Mouse (Mus musculus) gastrocnemius, postnatal 4 days (tissue): ENCODE results near the gene Ptn. TPM values are rescaled to one million over a fixed set of nuclear protein-coding genes. Genes with fewer than 3 reads are reported as not detected.

ENCODE experiments used
- DNase-seq, 2 experiments: peaks; one replicate each; pipeline ENCODE4 v3.0.0; 2021 to 2022; ENCODE audit warnings: low spot score in 2 of 2, mixed read lengths in 2 of 2
- long read RNA-seq, 2 experiments: library from polyadenylated mRNA; stranded (forward); transcript quantifications; one replicate each; pipeline ENCODE4 v2.0.0; 2021
- total RNA-seq, 2 experiments: library from RNA; stranded (reverse); gene quantifications; 2 replicates each; pipeline ENCODE4 v1.2.3; 2021

The Ptn gene
- 100 to 1,000 TPM; 173 to 176 TPM for total RNA-seq
- long read RNA-seq, experiment 1, transcript Ptn-201 (5 exons, 1,614 nt): major isoform, 214 of 230 reads
- long read RNA-seq, experiment 1, partial matches to known transcripts: 4 of 230 reads
- long read RNA-seq, experiment 1, other reads (novel, unspliced or antisense): 11 of 230 reads
- long read RNA-seq, experiment 2, transcript Ptn-201 (5 exons, 1,614 nt): major isoform, 213 of 220 reads
- long read RNA-seq, experiment 2, partial matches to known transcripts: 3 of 220 reads
- long read RNA-seq, experiment 2, other reads (novel, unspliced or antisense): 4 of 220 reads

DNA sequence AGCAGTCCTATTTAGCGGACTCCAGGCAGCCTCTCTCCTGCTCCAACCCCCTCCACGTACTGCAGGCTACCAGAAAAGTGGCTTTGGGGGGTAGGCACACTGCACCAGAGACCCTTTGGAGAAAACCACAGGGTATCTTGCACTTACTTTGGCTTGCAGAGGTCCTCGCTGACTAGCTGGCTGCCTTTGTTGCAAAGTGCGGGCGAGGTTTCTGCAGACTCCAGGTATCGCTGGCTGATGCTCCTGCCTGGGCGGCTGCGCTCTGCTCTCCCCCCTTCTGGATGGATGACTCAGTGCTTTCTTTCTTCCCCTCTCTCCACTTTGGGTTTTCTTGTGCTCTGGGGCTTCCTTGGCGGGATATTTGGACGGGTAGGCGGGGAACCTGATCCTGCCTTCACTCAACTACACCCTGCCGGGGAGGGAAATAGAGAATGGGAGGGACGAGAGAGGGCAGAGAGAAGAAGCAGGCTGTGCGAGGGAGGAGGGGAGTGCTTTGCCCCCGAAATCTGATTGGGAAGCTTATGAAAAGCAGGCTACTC is at the start of gene Ptn:
Gene Ptn (minus strand): TSS at position 474 of the 539 bp plus-strand sequence.
- peak; percentile 27 to 57 for DNase-seq

DNA sequence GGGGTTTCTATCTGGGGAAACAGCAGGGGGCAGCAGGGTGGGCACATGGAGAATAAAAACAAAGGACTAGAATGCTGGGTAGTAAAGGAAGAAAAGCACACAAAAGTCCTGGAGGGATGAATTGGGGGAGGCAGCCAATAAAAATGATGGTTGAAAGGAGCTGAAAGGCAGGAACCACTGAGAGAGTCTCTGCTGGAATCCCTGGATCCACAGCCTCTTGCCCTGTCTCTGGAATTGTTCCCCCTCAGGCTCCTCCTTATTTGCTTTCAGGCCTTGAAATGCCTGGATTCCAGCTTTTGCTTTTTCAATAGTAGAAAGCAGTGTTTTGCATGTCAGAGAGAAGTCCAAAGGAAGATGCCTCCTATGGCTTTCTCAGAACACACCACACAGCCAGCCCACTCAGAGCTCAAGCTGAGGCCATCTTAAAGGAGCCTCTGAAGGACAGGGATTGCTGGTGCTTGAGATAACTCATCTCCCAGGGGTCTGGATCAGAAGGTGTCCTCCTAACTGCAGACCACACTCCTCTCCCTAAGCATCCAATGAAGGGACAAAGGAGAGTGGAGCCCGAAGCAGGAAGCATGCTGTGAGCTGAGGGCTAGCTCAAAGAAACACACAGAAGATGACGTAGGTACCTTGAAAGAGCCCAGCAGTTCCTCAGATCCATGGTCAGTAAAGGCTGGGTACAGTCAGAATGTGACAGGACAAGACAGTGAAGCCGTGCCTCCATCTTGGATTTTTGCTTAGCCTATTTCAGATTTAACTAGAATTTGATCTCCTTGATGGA is 48.4 kb upstream of the Ptn start:
- DNase-seq: no peak

- no peak for DNase-seq
These were observed 47.7 kb upstream of the Ptn start for GRCm38 (mm10) chr6:36857627-36858257.

DNA sequence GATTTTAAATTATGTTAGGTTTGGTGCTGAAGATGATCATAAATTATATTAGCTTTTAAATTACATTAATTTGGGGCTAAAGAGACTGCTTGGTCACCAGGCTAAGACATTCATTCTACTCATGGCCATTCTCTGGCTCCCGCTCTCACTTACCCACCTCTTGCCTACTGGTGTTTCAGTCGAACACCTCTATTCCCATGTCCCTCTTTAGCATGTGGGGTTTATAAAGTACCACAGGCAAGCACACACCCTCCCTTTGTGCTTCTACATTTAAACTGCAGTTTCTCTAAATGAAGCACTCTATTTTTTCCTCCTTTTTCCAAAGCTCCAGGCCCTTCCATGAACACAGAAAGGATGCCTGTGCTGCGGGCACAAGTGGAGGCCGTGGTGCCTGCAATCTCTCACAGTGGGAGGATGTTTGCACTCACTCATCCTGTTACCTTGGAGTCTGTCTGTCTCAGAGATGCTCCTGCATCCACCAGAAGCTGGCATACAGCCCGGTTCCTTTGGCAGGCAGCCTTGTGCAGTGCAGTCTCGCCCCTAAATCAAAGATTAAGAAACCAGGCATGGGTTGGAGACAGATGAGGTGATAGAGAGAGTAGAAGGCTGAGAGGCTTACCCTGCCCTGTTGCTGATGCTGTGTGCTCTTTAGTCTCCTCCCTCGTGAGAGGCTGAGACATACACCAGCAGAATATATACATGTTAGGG is 40.6 kb upstream of the Ptn start:
- DNase-seq: peak; percentile 25 to 66

- peak in 1 of 2 experiments; percentile 18 for DNase-seq
These were observed 35.3 kb upstream of the Ptn start for GRCm38 (mm10) chr6:36845288-36845687.

- DNase-seq: peak in 1 of 2 experiments; percentile 24
These were observed 34.2 kb upstream of the Ptn start for GRCm38 (mm10) chr6:36844258-36844657.

DNA sequence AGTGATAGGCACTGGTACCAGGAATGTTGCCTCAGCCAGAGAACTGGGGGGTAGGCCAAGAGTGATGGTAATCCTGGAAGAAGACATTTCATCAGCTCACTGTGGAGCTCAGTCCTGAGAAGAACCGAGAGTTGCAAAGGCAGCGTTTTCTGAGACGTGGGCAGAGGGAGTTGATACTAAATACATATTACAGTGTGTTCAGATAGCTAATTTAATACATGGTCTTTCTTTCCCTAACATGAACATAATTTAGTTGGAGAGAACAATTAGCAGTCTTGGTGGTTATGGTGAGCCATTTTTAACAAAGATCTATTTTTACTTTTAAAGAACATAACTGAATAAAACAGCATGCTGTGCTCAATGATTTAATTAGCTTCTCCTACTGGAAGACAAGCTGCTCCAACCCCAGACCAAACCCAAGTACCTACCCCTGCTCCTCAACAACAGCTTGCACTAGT is 33.0 kb upstream of the Ptn start:
- no peak for DNase-seq

GRCm38 (mm10) chr6:36842101-36842922 is 32.3 kb upstream of the Ptn start:
- no peak for DNase-seq

GRCm38 (mm10) chr6:36841701-36842100 is 31.7 kb upstream of the Ptn start:
- DNase-seq: no peak

DNA sequence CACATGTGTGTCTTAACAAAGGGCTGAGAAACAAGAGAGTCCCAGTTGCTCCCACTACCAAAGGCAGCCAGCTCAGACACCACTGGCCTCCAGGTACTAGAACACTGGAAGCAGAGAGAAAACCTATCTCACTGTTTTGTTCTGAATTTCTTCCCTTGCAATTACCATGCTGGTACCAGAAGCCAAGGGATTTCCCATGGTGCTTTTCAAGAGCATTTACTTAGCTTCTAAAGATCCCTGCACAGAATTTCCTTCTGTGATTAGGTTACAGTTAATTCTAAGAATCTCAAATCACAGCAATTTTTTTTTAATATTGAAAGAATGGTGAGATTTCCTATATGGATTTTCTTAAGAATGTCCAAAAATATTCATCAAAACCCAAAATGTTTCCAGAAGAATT is 31.2 kb upstream of the Ptn start:
- no peak for DNase-seq

- no peak for DNase-seq
These were observed 28.7 kb upstream of the Ptn start for GRCm38 (mm10) chr6:36838747-36839146.

GRCm38 (mm10) chr6:36835351-36835750 is 25.3 kb upstream of the Ptn start:
- DNase-seq: no peak

DNA sequence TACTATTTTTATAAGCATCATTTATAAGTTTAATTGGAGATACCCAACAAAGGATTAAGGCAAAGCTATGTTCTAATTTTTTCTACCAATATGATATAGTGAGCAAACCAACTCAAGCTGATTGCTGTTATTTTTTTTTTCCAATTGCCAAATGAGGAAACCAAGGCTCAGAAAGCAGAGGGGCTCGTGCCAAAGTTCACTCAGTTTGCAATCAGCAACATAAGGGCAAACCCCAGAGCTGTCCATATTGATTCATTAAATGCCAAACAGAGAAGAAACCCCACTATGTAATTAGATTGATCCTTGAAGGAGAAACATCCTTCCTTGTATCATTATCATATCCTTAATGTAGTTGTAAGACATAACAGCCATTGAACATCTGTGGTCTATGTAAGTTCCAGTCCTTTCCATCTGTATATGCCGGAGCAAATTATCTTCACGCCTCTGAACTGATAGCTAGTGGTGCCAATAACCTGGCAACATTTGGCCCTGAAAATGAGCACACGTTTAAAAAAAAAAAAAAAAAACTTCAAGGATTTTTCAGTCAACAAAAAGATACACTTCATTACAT is 24.8 kb upstream of the Ptn start:
- DNase-seq: no peak

DNA sequence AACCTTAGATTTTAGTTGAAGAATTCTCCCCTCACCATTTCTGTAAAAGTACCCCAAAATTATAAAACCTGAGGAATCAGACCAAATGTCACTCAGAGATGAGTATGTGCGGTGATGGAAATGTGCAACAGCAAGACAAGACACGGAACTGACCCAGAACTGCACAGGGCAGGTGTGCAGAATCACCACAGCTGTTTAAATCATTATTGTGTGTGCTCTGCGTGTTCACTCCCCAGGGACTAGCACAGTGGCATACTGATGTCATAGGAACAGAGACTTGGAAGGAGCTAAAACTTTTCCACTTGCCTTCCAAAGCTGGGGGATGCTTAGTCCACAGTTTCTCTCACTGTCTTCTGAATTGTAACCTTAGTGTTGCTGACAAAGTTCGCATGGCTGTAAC is 22.7 kb upstream of the Ptn start:
- DNase-seq: no peak

DNA sequence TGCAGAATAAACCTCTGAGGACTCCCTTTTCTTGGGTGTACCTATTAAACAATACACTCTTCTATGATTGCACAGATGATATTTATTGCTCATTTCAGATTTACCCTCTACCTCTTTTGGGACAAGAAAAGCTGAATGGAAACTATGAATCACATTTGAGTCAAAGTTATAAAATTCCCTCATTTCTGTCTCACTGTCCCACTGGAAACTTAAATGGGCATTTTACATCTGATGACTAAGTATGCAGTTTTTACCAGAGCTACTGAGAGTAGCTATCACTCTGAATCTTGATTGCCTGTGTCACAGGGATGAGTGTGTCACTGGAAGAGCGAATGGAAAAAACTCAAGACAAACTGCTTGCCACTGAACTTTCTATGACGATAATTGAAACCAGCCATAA is 22.2 kb upstream of the Ptn start:
- DNase-seq: no peak

DNA sequence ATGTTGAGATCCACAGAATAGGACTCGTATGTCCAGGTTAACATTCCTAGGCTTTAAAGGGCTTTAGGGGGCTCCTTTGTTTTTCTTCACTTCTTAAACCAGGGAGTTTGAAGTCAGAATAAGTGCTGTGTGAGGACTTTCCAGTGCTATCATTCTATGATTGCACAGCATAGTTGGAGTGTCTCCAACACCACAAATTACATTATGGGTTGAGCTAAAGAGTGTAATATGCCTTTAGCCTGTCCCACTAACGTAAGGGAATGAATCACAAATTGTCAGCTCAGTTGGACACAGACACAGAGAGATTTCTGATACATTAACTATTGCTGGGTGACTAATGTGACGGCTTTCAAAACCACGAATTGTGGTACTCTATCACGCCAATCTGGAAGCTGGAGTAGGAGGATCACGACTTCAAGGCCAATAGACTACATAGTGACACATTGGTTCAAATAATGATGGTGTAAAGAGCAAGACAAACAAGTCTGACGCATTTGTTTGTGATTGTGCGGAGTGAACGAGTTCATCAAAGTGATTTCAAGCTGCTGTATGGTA is 20.4 kb upstream of the Ptn start:
- DNase-seq: no peak

DNA sequence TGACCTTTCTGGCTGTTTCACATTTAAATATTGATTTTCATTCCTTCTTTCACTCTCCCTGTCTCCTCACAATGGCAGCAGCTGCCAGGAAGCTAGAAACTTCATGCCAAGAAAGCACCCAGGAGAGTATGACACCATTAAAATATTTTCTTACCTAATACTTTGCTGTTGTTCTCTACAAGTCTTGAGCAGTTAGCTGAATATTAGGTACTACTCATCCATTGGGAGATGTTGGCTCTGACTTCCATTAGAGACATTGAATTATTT is 9.7 kb upstream of the Ptn start:
- no peak for DNase-seq

DNA sequence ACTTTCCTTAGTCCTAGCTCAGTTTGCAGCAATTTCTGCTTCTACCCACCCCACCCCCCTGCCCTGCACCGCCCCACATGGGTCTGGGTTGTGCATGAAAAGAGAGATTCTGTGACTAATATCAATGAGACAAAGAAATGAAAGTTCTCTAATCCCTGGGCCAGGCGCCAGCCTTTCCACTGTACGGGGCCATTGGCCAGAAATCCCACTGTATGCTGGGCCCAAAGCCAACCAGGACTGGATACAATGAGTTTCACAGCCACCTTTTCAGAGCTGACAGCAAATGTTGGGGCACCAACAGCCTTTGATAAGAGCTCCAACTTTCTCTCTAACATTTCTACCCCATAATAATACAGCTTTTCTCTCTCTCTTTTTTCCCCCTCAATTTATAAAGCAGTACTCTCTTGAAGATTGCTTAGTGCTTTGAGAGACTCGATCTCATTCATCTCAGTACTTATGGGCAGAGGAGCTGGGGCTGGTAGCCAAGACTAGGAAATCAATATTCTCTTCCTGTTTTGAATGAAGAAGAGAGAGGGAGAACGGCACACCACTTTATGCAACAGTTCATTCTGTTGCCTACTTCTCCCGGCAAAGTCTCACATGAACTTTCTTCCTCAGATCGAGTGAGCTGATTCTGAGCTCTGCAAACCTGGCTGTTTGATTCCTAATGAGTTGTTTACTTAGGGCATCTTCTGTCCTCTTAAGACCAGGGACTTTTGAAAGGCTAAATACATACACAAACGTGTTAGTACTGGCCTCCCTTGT is 9.2 kb upstream of the Ptn start:
- DNase-seq: peak; percentile 86 to 93
